Mouse (Mus musculus) kidney, postnatal 14 days (tissue): ENCODE data around the gene Ugt1a6a.
"Not testable (repeated sequence)": the region's sequence is repeated elsewhere in the genome, so short reads cannot be mapped to it uniquely, and the experiment has no call there.

Source experiments
- DNase-seq: peaks from one replicate; pipeline ENCODE4 v3.0.0; 2022; ENCODE audit warnings: mixed read lengths

Ugt1a6a gene

GRCm38 (mm10) chr1:88136646-88137045 is 2.0 kb downstream of the Ugt1a6a start:
- DNase-seq, result peak; percentile 11

GRCm38 (mm10) chr1:88137264-88137663 is 2.7 kb downstream of the Ugt1a6a start:
- DNase-seq, result no peak

GRCm38 (mm10) chr1:88138145-88138544 is 3.5 kb downstream of the Ugt1a6a start:
- no peak for DNase-seq

- peak; percentile 80 for DNase-seq
Measured at GRCm38 (mm10) chr1:88140492-88140891, 5.9 kb downstream of the Ugt1a6a start.

- DNase-seq, result peak; percentile 63
Measured at GRCm38 (mm10) chr1:88143966-88144675, 9.5 kb downstream of the Ugt1a6a start.

GRCm38 (mm10) chr1:88145278-88145677 is 10.7 kb downstream of the Ugt1a6a start:
- peak; percentile 32 for DNase-seq

GRCm38 (mm10) chr1:88150133-88150532 is 15.5 kb downstream of the Ugt1a6a start:
- peak; percentile 22 for DNase-seq

- no peak for DNase-seq
Measured at GRCm38 (mm10) chr1:88158430-88158829, 23.8 kb downstream of the Ugt1a6a start.

GRCm38 (mm10) chr1:88165711-88166110 is 31.1 kb downstream of the Ugt1a6a start, which contains the start of gene Ugt1a5:
TSS of gene Ugt1a5 (plus strand) at chr1:88166012.
- no peak for DNase-seq

GRCm38 (mm10) chr1:88172190-88172589 is 37.6 kb downstream of the Ugt1a6a start:
- not testable (repeated sequence) for DNase-seq

GRCm38 (mm10) chr1:88179657-88180056 is 45.0 kb downstream of the Ugt1a6a start:
- no peak for DNase-seq

GRCm38 (mm10) chr1:88186325-88186935 is 51.8 kb downstream of the Ugt1a6a start:
- DNase-seq, result no peak

GRCm38 (mm10) chr1:88192136-88192535 is 57.5 kb downstream of the Ugt1a6a start:
- no peak for DNase-seq

GRCm38 (mm10) chr1:88195687-88196086 is 61.1 kb downstream of the Ugt1a6a start:
- DNase-seq, result peak; percentile 81

GRCm38 (mm10) chr1:88197443-88197842 is 62.8 kb downstream of the Ugt1a6a start:
- DNase-seq, result no peak

GRCm38 (mm10) chr1:88199996-88200395 is 65.4 kb downstream of the Ugt1a6a start:
- DNase-seq, result no peak

- peak; percentile 63 for DNase-seq
Measured at GRCm38 (mm10) chr1:88200456-88200855, 65.8 kb downstream of the Ugt1a6a start, which contains the start of gene Ugt1a2. TSS of gene Ugt1a2 (plus strand) at chr1:88200601.

- peak; percentile 84 for DNase-seq
Measured at GRCm38 (mm10) chr1:88205294-88205922, 70.8 kb downstream of the Ugt1a6a start, which contains the start of gene Dnajb3. TSS of gene Dnajb3 (minus strand) at chr1:88205782.

GRCm38 (mm10) chr1:88206843-88207479 is 72.4 kb downstream of the Ugt1a6a start:
- DNase-seq, result no peak

GRCm38 (mm10) chr1:88211812-88212211 is 77.2 kb downstream of the Ugt1a6a start, which contains the start of gene Ugt1a1:
TSS of gene Ugt1a1 (plus strand) at chr1:88211959.
- DNase-seq, result peak; percentile 38

- DNase-seq, result no peak
Measured at GRCm38 (mm10) chr1:88212341-88213045, 77.9 kb downstream of the Ugt1a6a start.

- no peak for DNase-seq
Measured at GRCm38 (mm10) chr1:88213061-88213460, 78.5 kb downstream of the Ugt1a6a start.
